Mouse (Mus musculus) kidney, embryonic 14.5 days (tissue): ENCODE results near the gene Eef1a2. TPM values are rescaled to one million over a fixed set of nuclear protein-coding genes. Genes with fewer than 3 reads are reported as not detected.

ENCODE experiments used
- ATAC-seq: fragments of 200-750 bp; cut with Nextera tagmentation; 2 replicates; pipeline ENCODE4 v1.8.0; 2017; ENCODE audit warnings: moderate number of reproducible peaks, mild to moderate bottlenecking, moderate TSS enrichment, moderate library complexity; ENCODE audit not compliant: low FRiP score, low TSS enrichment
- H3K27ac ChIP-seq: fragments of 300-500 bp; sonication (generic); 2 replicates; pipeline ENCODE4 v1.5.1; 2014; ENCODE audit warnings: low read depth, mild to moderate bottlenecking, low read length, moderate library complexity, mixed read lengths
- H3K27me3 ChIP-seq: fragments of 300-500 bp; sonication (generic); 2 replicates; pipeline ENCODE4 v1.6.1; 2014; ENCODE audit warnings: mild to moderate bottlenecking, low read length; ENCODE audit not compliant: control insufficient read depth, insufficient read depth
- H3K36me3 ChIP-seq: fragments of 300-500 bp; sonication (generic); 2 replicates; pipeline ENCODE4 v1.6.1; 2014; ENCODE audit warnings: low read length, mixed read lengths; ENCODE audit not compliant: control insufficient read depth, insufficient read depth
- H3K4me1 ChIP-seq: fragments of 300-500 bp; sonication (generic); 2 replicates; pipeline ENCODE4 v1.6.1; 2014; ENCODE audit warnings: low read length, mixed read lengths; ENCODE audit not compliant: control insufficient read depth, insufficient read depth
- H3K4me2 ChIP-seq: fragments of 300-500 bp; sonication (generic); replicated peaks from 2 replicates; pipeline ENCODE4 v1.6.1; 2014; ENCODE audit warnings: low read depth, mild to moderate bottlenecking, low read length
- H3K4me3 ChIP-seq: fragments of 300-500 bp; sonication (generic); 2 replicates; pipeline ENCODE4 v1.5.1; 2014; ENCODE audit warnings: mild to moderate bottlenecking, low read length
- H3K9ac ChIP-seq: fragments of 300-500 bp; sonication (generic); 2 replicates; pipeline ENCODE4 v1.6.1; 2014; ENCODE audit warnings: low read depth, mild to moderate bottlenecking, low read length, moderate library complexity
- H3K9me3 ChIP-seq: fragments of 300-500 bp; sonication (generic); 2 replicates; pipeline ENCODE4 v1.6.1; 2016; ENCODE audit warnings: low read length; ENCODE audit not compliant: control insufficient read depth
- WGBS: fragments of 180-500 bp; shearing (Covaris S2); extraction: QIAGEN DNeasy Blood & Tissue Kit; methylation state at CpG from one replicate; pipeline ENCODE4 v1.1.7; 2014; 5-methylcytosine and 5-hydroxymethylcytosine counted together
- polyA plus RNA-seq: library from polyadenylated mRNA; unstranded; fragments of >200 nt; fragmentation: Nextera tagmentation; extraction: Ambion mirVana; gene quantifications from 2 replicates; pipeline ENCODE4 v1.2.1, GENCODE M21; 2014

Gene Eef1a2
- polyA plus RNA-seq, 1 experiment from 2014 or later = not detected

GRCm38 (mm10) chr2:181128963-181129362, 27.9 kb downstream of the Eef1a2 start:
- ATAC-seq = no peak
- Histone ChIP-seq H3K4me1 (no peaks in the 10 kb centered on the region), H3K36me3 (no peaks in the 10 kb centered on the region), H3K27ac (no peak overlapping the region), H3K4me3 (no peak overlapping the region), H3K9ac (no peak overlapping the region), H3K4me2 (no peak overlapping the region), H3K27me3 (peaks cover 25% of the 10 kb centered on the region), H3K9me3 (no peaks in the 10 kb centered on the region)
- 84% methylated on average over 4 of the region's 4 CpGs for WGBS

GRCm38 (mm10) chr2:181127786-181128185, 29.0 kb downstream of the Eef1a2 start:
- 45% methylated on average over 3 of the region's 3 CpGs for WGBS
- no peaks in the 10 kb centered on the region for H3K9me3 ChIP-seq
- H3K9ac ChIP-seq = no peak overlapping the region
- H3K27me3 ChIP-seq = peaks cover 13% of the 10 kb centered on the region
- no peaks in the 10 kb centered on the region for H3K36me3 ChIP-seq
- H3K27ac ChIP-seq = no peak overlapping the region
- ATAC-seq = no peak
- no peaks in the 10 kb centered on the region for H3K4me1 ChIP-seq
- no peak overlapping the region for H3K4me2 ChIP-seq
- no peak overlapping the region for H3K4me3 ChIP-seq

- H3K36me3 ChIP-seq = no peaks in the 10 kb centered on the region
- no peak overlapping the region for H3K4me2 ChIP-seq
- H3K27ac ChIP-seq = no peak overlapping the region
- no peak overlapping the region for H3K4me3 ChIP-seq
- H3K9ac ChIP-seq = no peak overlapping the region
- ATAC-seq = no peak
- no peaks in the 10 kb centered on the region for H3K27me3 ChIP-seq
- WGBS = 40% methylated on average over 7 of the region's 7 CpGs
- H3K9me3 ChIP-seq = no peaks in the 10 kb centered on the region
- H3K4me1 ChIP-seq = no peaks in the 10 kb centered on the region
Observed at GRCm38 (mm10) chr2:181125726-181126455, 30.9 kb downstream of the Eef1a2 start.

GRCm38 (mm10) chr2:181122642-181123041, 34.2 kb downstream of the Eef1a2 start:
- Histone ChIP-seq H3K4me3 (no peak overlapping the region), H3K4me1 (no peaks in the 10 kb centered on the region), H3K27ac (no peak overlapping the region), H3K9me3 (no peaks in the 10 kb centered on the region), H3K4me2 (no peak overlapping the region), H3K36me3 (no peaks in the 10 kb centered on the region), H3K27me3 (no peaks in the 10 kb centered on the region), H3K9ac (no peak overlapping the region)
- no peak for ATAC-seq

- WGBS = 89% methylated on average over 4 of the region's 4 CpGs
- Histone ChIP-seq H3K27ac (no peak overlapping the region), H3K9ac (no peak overlapping the region), H3K4me2 (no peak overlapping the region), H3K36me3 (no peaks in the 10 kb centered on the region), H3K9me3 (no peaks in the 10 kb centered on the region), H3K4me3 (no peak overlapping the region), H3K4me1 (no peaks in the 10 kb centered on the region), H3K27me3 (no peaks in the 10 kb centered on the region)
- ATAC-seq = no peak
Observed at GRCm38 (mm10) chr2:181120922-181121449, 35.8 kb downstream of the Eef1a2 start.

GRCm38 (mm10) chr2:181119952-181120351, 36.9 kb downstream of the Eef1a2 start:
- Histone ChIP-seq H3K4me3 (no peak overlapping the region), H3K9me3 (no peaks in the 10 kb centered on the region), H3K36me3 (no peaks in the 10 kb centered on the region), H3K9ac (no peak overlapping the region), H3K27ac (no peak overlapping the region), H3K4me1 (no peaks in the 10 kb centered on the region), H3K4me2 (no peak overlapping the region), H3K27me3 (no peaks in the 10 kb centered on the region)
- no peak for ATAC-seq
- 17% methylated on average over 10 of the region's 10 CpGs for WGBS

GRCm38 (mm10) chr2:181116436-181116835, 40.4 kb downstream of the Eef1a2 start:
- Histone ChIP-seq H3K4me3 (no peak overlapping the region), H3K9me3 (no peaks in the 10 kb centered on the region), H3K4me2 (no peak overlapping the region), H3K36me3 (no peaks in the 10 kb centered on the region), H3K27ac (no peak overlapping the region), H3K9ac (no peak overlapping the region), H3K27me3 (no peaks in the 10 kb centered on the region), H3K4me1 (no peaks in the 10 kb centered on the region)
- 87% methylated on average over 5 of the region's 5 CpGs for WGBS
- ATAC-seq = no peak

GRCm38 (mm10) chr2:181115367-181115766, 41.4 kb downstream of the Eef1a2 start:
- WGBS = 85% methylated on average over 3 of the region's 3 CpGs
- H3K9me3 ChIP-seq = no peaks in the 10 kb centered on the region
- no peaks in the 10 kb centered on the region for H3K4me1 ChIP-seq
- no peak overlapping the region for H3K9ac ChIP-seq
- H3K4me2 ChIP-seq = no peak overlapping the region
- no peaks in the 10 kb centered on the region for H3K36me3 ChIP-seq
- no peak overlapping the region for H3K4me3 ChIP-seq
- no peaks in the 10 kb centered on the region for H3K27me3 ChIP-seq
- H3K27ac ChIP-seq = no peak overlapping the region
- ATAC-seq = no peak

- WGBS = 66% methylated on average over 8 of the region's 8 CpGs
Observed at GRCm38 (mm10) chr2:181113762-181114361, 43.0 kb downstream of the Eef1a2 start.

More at GRCm38 (mm10) chr2:181113762-181114361, 43.0 kb downstream of the Eef1a2 start:
- Histone ChIP-seq H3K36me3 (no peaks in the 10 kb centered on the region), H3K9ac (no peak overlapping the region), H3K4me3 (no peak overlapping the region), H3K27ac (no peak overlapping the region), H3K27me3 (no peaks in the 10 kb centered on the region), H3K9me3 (no peaks in the 10 kb centered on the region), H3K4me2 (no peak overlapping the region), H3K4me1 (no peaks in the 10 kb centered on the region)
- ATAC-seq = no peak
